Mouse (Mus musculus) liver, embryonic 15.5 days (tissue): ENCODE measurements around the gene Gpr18. TPM values are rescaled to one million over a fixed set of nuclear protein-coding genes. Genes with fewer than 3 reads are reported as not detected.

ENCODE experiments used
- ATAC-seq: fragments of 200-750 bp; cut with Nextera tagmentation; 2 replicates; pipeline ENCODE4 v1.8.0; 2017; ENCODE audit warnings: moderate number of reproducible peaks, mild to moderate bottlenecking, moderate library complexity; ENCODE audit not compliant: insufficient read depth
- H3K27ac ChIP-seq: fragments of 300-500 bp; sonication (generic); replicated peaks from 2 replicates; pipeline ENCODE4 v1.5.1; 2015; ENCODE audit warnings: mild to moderate bottlenecking, inconsistent platforms
- H3K27me3 ChIP-seq: fragments of 300-500 bp; sonication (generic); 2 replicates; pipeline ENCODE4 v1.6.1; 2015; ENCODE audit warnings: mild to moderate bottlenecking, inconsistent platforms
- H3K36me3 ChIP-seq: fragments of 300-500 bp; sonication (generic); replicated peaks from 2 replicates; pipeline ENCODE4 v1.6.1; 2015; ENCODE audit warnings: moderate library complexity, mild to moderate bottlenecking, inconsistent platforms
- H3K4me1 ChIP-seq: fragments of 300-500 bp; sonication (generic); replicated peaks from 2 replicates; pipeline ENCODE4 v1.6.1; 2015; ENCODE audit warnings: inconsistent platforms
- H3K4me2 ChIP-seq: fragments of 300-500 bp; sonication (generic); 2 replicates; pipeline ENCODE4 v1.6.1; 2015; ENCODE audit warnings: moderate library complexity, mild to moderate bottlenecking, inconsistent platforms
- H3K4me3 ChIP-seq: fragments of 300-500 bp; sonication (generic); replicated peaks from 2 replicates; pipeline ENCODE4 v1.5.1; 2015; ENCODE audit warnings: mild to moderate bottlenecking, inconsistent platforms
- H3K9ac ChIP-seq: fragments of 300-500 bp; sonication (generic); 2 replicates; pipeline ENCODE4 v1.6.1; 2015; ENCODE audit warnings: moderate library complexity, mild to moderate bottlenecking, inconsistent platforms
- H3K9me3 ChIP-seq: fragments of 300-500 bp; sonication (generic); replicated peaks from 2 replicates; pipeline ENCODE4 v1.6.1; 2016; ENCODE audit warnings: inconsistent platforms
- WGBS: fragments of 180-500 bp; shearing (Covaris S2); methylation state at CpG from one replicate; pipeline ENCODE4 v1.1.7; 2015; ENCODE audit warnings: mixed read lengths; ENCODE audit not compliant: insufficient replicate concordance; 5-methylcytosine and 5-hydroxymethylcytosine counted together
- polyA plus RNA-seq: library from polyadenylated mRNA; unstranded; fragments of >200 nt; fragmentation: Nextera tagmentation; extraction: Ambion mirVana; gene quantifications from 2 replicates; pipeline ENCODE4 v1.2.1, GENCODE M21; 2015

Gene Gpr18
- 0.13 TPM in 1 of 2 replicates, not detected in the other for polyA plus RNA-seq

GRCm38 (mm10) chr14:121915621-121916020 is at the start of gene Gpr18:
Gene Gpr18 (minus strand): TSS chr14:121915781.
- H3K36me3 ChIP-seq = peaks cover 13% of the 10 kb centered on the region; the same call in 1 of the 2 replicates
- H3K27ac ChIP-seq = 0 out of 2 replicates have a peak within 1 kb of the TSS, but pooled peaks have one; percentile 0
- no peaks in the 10 kb centered on the region for H3K9me3 ChIP-seq
- no peak for ATAC-seq
- H3K27me3 ChIP-seq = no peaks in the 10 kb centered on the region
- H3K4me3 ChIP-seq = no peak within 1 kb of the TSS
- H3K9ac ChIP-seq = no peak within 1 kb of the TSS
- 32% methylated on average over 8 of the region's 8 CpGs for WGBS
- no peak within 1 kb of the TSS for H3K4me2 ChIP-seq
- H3K4me1 ChIP-seq = peaks cover 2% of the 10 kb centered on the region; the same call in 1 of the 2 replicates

DNA sequence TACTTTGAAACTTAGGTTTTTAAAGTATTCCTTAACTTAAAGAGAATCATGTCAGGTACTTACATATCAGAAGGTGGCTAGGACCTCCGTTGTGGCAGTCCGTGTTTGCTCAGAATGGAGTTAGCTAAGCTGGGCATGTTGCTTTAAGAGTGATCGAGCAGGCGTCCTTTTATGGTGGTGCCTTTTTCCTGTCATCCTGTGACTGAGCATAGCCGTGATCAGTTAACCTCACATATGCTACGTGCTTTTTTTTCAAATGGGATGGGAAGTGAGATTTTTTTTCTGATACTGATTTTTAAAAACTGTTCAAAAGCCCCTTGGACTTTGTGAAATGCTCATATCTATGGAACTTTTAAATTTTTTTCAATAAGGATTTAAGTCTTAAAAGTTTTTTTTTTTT is 49.4 kb upstream of the Gpr18 start, which contains the start of gene Gpr183:
Gpr183 (minus strand) TSS at position 206 of the 400 bp plus-strand sequence.
- Histone ChIP-seq H3K27me3 (no peaks in the 10 kb centered on the region), H3K27ac (no peak within 1 kb of the TSS), H3K9me3 (no peaks in the 10 kb centered on the region), H3K4me1 (peaks cover 30% of the 10 kb centered on the region), H3K36me3 (no peaks in the 10 kb centered on the region), H3K4me2 (no peak within 1 kb of the TSS), H3K9ac (no peak within 1 kb of the TSS), H3K4me3 (no peak within 1 kb of the TSS)
- WGBS = 14% methylated on average over 6 of the region's 6 CpGs
- no peak for ATAC-seq

GRCm38 (mm10) chr14:121963942-121964335 is 48.4 kb upstream of the Gpr18 start:
- H3K27ac ChIP-seq = no peak overlapping the region
- WGBS = 36% methylated on average over 4 of the region's 4 CpGs
- 0 out of 2 replicates have a peak, but pooled peaks have one; percentile 9 for ATAC-seq
- H3K27me3 ChIP-seq = no peaks in the 10 kb centered on the region
- H3K4me3 ChIP-seq = no peak overlapping the region
- no peak overlapping the region for H3K9ac ChIP-seq
- H3K9me3 ChIP-seq = no peaks in the 10 kb centered on the region
- H3K4me2 ChIP-seq = peak overlapping the region; percentile 17
- H3K36me3 ChIP-seq = no peaks in the 10 kb centered on the region
- H3K4me1 ChIP-seq = peaks cover 30% of the 10 kb centered on the region

- peak; percentile 9; the same call in 1 of the 2 replicates for ATAC-seq
- Histone ChIP-seq H3K4me2 (peak overlapping the region; percentile 17), H3K9me3 (no peaks in the 10 kb centered on the region), H3K4me3 (no peak overlapping the region), H3K27me3 (no peaks in the 10 kb centered on the region), H3K9ac (no peak overlapping the region), H3K4me1 (peaks cover 30% of the 10 kb centered on the region), H3K36me3 (no peaks in the 10 kb centered on the region), H3K27ac (no peak overlapping the region)
- WGBS = 54% methylated on average over 9 of the region's 9 CpGs
Observed at GRCm38 (mm10) chr14:121963251-121963941, 47.8 kb upstream of the Gpr18 start.

GRCm38 (mm10) chr14:121962128-121962890 is 46.7 kb upstream of the Gpr18 start:
- Histone ChIP-seq H3K36me3 (no peaks in the 10 kb centered on the region), H3K27me3 (no peaks in the 10 kb centered on the region), H3K4me2 (no peak overlapping the region), H3K9me3 (no peaks in the 10 kb centered on the region), H3K9ac (no peak overlapping the region), H3K27ac (no peak overlapping the region), H3K4me1 (peaks cover 30% of the 10 kb centered on the region), H3K4me3 (no peak overlapping the region)
- 53% methylated on average over 14 of the region's 14 CpGs for WGBS
- ATAC-seq = no peak

- Histone ChIP-seq H3K9ac (no peak overlapping the region), H3K9me3 (no peaks in the 10 kb centered on the region), H3K36me3 (no peaks in the 10 kb centered on the region), H3K27me3 (no peaks in the 10 kb centered on the region), H3K27ac (no peak overlapping the region), H3K4me2 (no peak overlapping the region), H3K4me1 (peaks cover 30% of the 10 kb centered on the region), H3K4me3 (no peak overlapping the region)
- ATAC-seq = 0 out of 2 replicates have a peak, but pooled peaks have one; percentile 11
- 59% methylated on average over 12 of the region's 12 CpGs for WGBS
Observed at GRCm38 (mm10) chr14:121961496-121962127, 46.0 kb upstream of the Gpr18 start.

GRCm38 (mm10) chr14:121960997-121961396 is 45.4 kb upstream of the Gpr18 start:
- Histone ChIP-seq H3K36me3 (no peaks in the 10 kb centered on the region), H3K4me3 (no peak overlapping the region), H3K4me2 (no peak overlapping the region), H3K27me3 (no peaks in the 10 kb centered on the region), H3K27ac (no peak overlapping the region), H3K4me1 (peaks cover 34% of the 10 kb centered on the region), H3K9me3 (no peaks in the 10 kb centered on the region), H3K9ac (no peak overlapping the region)
- 33% methylated on average over 6 of the region's 6 CpGs for WGBS
- no peak for ATAC-seq

- H3K36me3 ChIP-seq = no peaks in the 10 kb centered on the region
- H3K4me3 ChIP-seq = no peak overlapping the region
- H3K9me3 ChIP-seq = no peaks in the 10 kb centered on the region
- peaks cover 34% of the 10 kb centered on the region for H3K4me1 ChIP-seq
- H3K27ac ChIP-seq = no peak overlapping the region
- H3K4me2 ChIP-seq = no peak overlapping the region
- 28% methylated on average over 2 of the region's 2 CpGs for WGBS
- H3K9ac ChIP-seq = no peak overlapping the region
- no peaks in the 10 kb centered on the region for H3K27me3 ChIP-seq
- no peak for ATAC-seq
Observed at GRCm38 (mm10) chr14:121960531-121960930, 45.0 kb upstream of the Gpr18 start.

GRCm38 (mm10) chr14:121960031-121960430 is 44.5 kb upstream of the Gpr18 start:
- H3K27me3 ChIP-seq = no peaks in the 10 kb centered on the region
- no peak overlapping the region for H3K4me2 ChIP-seq
- no peak overlapping the region for H3K4me3 ChIP-seq
- peaks cover 34% of the 10 kb centered on the region for H3K4me1 ChIP-seq
- no peak overlapping the region for H3K27ac ChIP-seq
- no peaks in the 10 kb centered on the region for H3K36me3 ChIP-seq
- ATAC-seq = no peak
- no peak overlapping the region for H3K9ac ChIP-seq
- no peaks in the 10 kb centered on the region for H3K9me3 ChIP-seq
- 59% methylated on average over 4 of the region's 4 CpGs for WGBS

GRCm38 (mm10) chr14:121959538-121959980 is 44.0 kb upstream of the Gpr18 start:
- no peak for ATAC-seq
- WGBS = 69% methylated on average over 3 of the region's 3 CpGs

More at GRCm38 (mm10) chr14:121959538-121959980, 44.0 kb upstream of the Gpr18 start:
- H3K36me3 ChIP-seq = no peaks in the 10 kb centered on the region
- no peaks in the 10 kb centered on the region for H3K27me3 ChIP-seq
- H3K9me3 ChIP-seq = no peaks in the 10 kb centered on the region
- no peak overlapping the region for H3K27ac ChIP-seq
- H3K4me2 ChIP-seq = no peak overlapping the region
- peaks cover 34% of the 10 kb centered on the region for H3K4me1 ChIP-seq
- no peak overlapping the region for H3K9ac ChIP-seq
- no peak overlapping the region for H3K4me3 ChIP-seq
